Mouse (Mus musculus): ENCODE data around the gene Psrc1. TPM values are rescaled to one million over a fixed set of nuclear protein-coding genes. Genes with fewer than 3 reads are reported as not detected.

The Psrc1 gene
- total and polyA plus RNA-seq, 2 experiments from 2014 or later, result 6.5 to 10.5 TPM

DNA sequence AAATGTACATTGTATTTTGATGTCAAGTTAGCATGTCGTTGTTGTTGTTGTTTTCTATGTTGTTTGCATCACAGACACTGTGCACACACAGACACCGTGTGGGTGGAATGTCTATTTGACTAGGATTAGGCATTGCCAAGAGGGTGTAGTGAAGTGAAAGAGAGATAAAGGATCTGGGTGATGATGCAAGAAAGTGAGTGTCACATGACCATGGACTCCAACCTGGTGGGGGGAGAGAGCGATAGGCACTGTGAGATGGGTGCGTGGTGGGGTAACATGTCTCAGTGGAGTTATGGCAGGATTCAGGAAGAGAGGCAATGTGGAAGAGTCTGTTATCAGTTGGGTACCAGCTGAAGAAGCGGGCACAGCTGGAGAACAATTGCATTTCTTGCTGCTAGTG is 14.9 kb upstream of the Psrc1 start:
- Histone ChIP-seq H3K9me3 (ENCODE audit: low read length) (no peaks in the 10 kb centered on the region), H3K4me3 (ENCODE audit: low read depth, low read length) (no peak overlapping the region), H3K9ac (no peak overlapping the region), H3K4me2 (ENCODE audit: low read depth) (no peak overlapping the region), H3K4me1 (ENCODE audit: insufficient read depth) (no peaks in the 10 kb centered on the region), H3K27me3 (ENCODE audit: insufficient read depth, low read length) (no peaks in the 10 kb centered on the region), H3K36me3 (ENCODE audit: insufficient read depth) (no peaks in the 10 kb centered on the region), H3K27ac (ENCODE audit: low read depth, low read length) (no peak overlapping the region)
- TF ChIP-seq CTCF (IDR thresholded peaks at IDR 0.05; ENCODE audit: low read depth), result no peak
- ATAC-seq (no peak), DNase-seq (no peak)
- WGBS, result 73% methylated on average over 5 of the region's 5 CpGs

DNA sequence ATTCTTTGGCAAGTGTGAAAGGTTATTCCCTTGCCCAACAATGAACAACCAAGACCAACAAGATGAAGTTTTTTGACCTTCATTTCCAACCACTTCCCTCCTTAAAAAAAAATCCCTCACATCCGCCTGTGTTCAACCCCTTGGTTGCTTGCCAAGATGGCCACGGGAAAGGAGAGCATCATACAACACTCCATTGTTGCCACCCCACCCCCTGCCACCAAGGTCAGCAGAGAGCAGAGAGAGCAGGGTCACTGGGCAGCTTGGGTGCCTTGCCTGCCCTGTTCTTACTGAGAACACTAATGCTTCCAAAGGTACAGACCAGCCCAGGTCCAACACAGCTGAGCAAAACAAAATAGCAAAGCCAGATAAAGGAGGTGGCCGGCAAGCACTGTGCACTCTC is 11.4 kb upstream of the Psrc1 start:
- ATAC-seq, result no peak
- Histone ChIP-seq H3K4me3 (ENCODE audit: low read depth, low read length) (no peak overlapping the region), H3K4me2 (ENCODE audit: low read depth) (no peak overlapping the region), H3K9ac (no peak overlapping the region), H3K4me1 (ENCODE audit: insufficient read depth) (no peaks in the 10 kb centered on the region), H3K9me3 (ENCODE audit: low read length) (no peaks in the 10 kb centered on the region), H3K27ac (ENCODE audit: low read depth, low read length) (no peak overlapping the region), H3K27me3 (ENCODE audit: insufficient read depth, low read length) (no peaks in the 10 kb centered on the region), H3K36me3 (ENCODE audit: insufficient read depth) (no peaks in the 10 kb centered on the region)
- no peak for DNase-seq
- TF ChIP-seq CTCF (IDR thresholded peaks at IDR 0.05; ENCODE audit: low read depth), result no peak
- WGBS, result 51% methylated on average over 3 of the region's 3 CpGs

DNA sequence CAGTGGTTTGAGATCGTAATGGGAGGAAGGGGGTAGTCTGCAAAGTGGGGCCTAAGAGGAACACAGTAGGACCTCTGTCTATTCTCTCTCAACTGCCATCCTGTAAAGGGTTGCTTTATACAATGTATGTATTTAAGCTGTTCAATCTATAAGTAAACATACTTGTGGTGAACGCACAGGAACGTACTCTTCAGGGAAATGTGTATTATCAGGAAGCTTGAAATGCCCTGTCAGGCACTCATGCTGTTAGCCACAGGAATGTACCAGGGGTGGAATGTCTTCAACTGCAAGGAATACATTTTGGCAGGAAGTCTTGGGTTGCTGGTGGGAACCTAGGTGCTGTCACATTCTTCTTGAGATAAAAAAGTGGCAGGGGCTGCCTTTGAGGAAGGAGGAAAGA is 10.9 kb upstream of the Psrc1 start:
- no peak for ATAC-seq
- Histone ChIP-seq H3K27ac (ENCODE audit: low read depth, low read length) (no peak overlapping the region), H3K9me3 (ENCODE audit: low read length) (no peaks in the 10 kb centered on the region), H3K9ac (no peak overlapping the region), H3K4me3 (ENCODE audit: low read depth, low read length) (no peak overlapping the region), H3K36me3 (ENCODE audit: insufficient read depth) (no peaks in the 10 kb centered on the region), H3K4me2 (ENCODE audit: low read depth) (no peak overlapping the region), H3K27me3 (ENCODE audit: insufficient read depth, low read length) (no peaks in the 10 kb centered on the region), H3K4me1 (ENCODE audit: insufficient read depth) (no peaks in the 10 kb centered on the region)
- 88% methylated on average over 3 of the region's 3 CpGs for WGBS
- DNase-seq, result no peak
- no peak for TF ChIP-seq CTCF (IDR thresholded peaks at IDR 0.05; ENCODE audit: low read depth)

DNA sequence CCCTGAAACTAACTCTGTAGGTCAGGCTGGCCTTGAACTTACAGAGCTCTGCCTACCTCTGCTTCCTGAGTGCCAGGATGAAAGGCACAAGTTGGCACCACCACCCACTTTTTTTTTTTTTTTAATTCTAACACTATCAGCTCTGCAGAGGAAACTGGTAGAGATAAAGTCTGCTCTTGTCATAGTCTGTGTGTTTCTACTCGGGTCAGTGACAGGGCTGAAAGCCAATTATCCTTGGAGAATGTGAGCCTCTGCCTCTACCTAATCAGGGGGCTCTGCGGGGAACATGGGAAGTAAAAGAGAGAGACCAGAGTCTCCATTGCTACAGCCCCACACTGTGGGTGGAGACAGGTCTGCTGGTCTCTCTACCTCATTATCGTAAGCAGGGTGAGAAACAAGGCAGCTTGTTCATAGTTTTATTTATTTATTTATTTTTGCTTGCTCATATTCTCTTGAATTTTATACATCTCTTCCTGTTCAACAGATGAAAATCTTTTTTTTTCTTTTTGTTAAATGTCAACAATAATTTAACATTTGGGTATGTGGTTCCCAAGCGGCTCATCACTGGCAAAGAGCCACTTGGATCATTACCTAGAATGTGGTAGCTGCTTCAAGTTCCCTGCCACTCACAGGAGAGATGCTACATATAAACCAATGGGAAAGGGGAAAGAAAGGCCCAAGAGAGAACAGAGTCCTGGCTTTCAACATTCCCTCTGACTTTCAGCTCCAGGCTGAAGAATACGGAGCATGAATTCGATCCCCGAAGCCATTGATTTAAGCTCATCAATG is 4.6 kb upstream of the Psrc1 start:
- Histone ChIP-seq H3K9me3 (ENCODE audit: low read length) (no peaks in the 10 kb centered on the region), H3K36me3 (ENCODE audit: insufficient read depth) (no peaks in the 10 kb centered on the region), H3K4me2 (ENCODE audit: low read depth) (no peak overlapping the region), H3K4me1 (ENCODE audit: insufficient read depth) (peaks cover 2% of the 10 kb centered on the region; the same call in 1 of the 2 replicates), H3K27me3 (ENCODE audit: insufficient read depth, low read length) (no peaks in the 10 kb centered on the region), H3K27ac (ENCODE audit: low read depth, low read length) (no peak overlapping the region), H3K4me3 (ENCODE audit: low read depth, low read length) (no peak overlapping the region), H3K9ac (no peak overlapping the region)
- TF ChIP-seq CTCF (IDR thresholded peaks at IDR 0.05; ENCODE audit: low read depth), result no peak
- ATAC-seq (no peak), DNase-seq (peak; percentile 66)
- 61% methylated on average over 7 of the region's 7 CpGs for WGBS

DNA sequence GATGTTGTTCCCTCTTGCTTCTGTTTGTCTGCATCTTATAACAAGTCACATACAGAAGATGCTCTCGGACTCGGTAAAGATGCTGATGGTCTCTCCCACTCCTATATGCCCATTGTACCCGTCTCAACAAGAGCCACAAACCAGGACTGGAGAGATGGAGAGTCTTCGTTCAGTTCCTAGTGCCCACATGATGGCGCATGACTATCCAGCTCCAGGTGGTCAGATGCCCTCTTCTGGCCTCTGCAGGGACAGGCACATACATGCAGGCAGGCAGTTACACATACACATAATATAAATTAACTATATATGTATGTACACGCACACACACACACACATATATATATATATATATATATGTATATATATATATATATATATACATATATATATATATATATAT is 2.9 kb upstream of the Psrc1 start:
- H3K4me1 ChIP-seq (ENCODE audit: insufficient read depth), result peaks cover 4% of the 10 kb centered on the region; the same call in 1 of the 2 replicates
- no peak overlapping the region for H3K9ac ChIP-seq
- TF ChIP-seq CTCF (IDR thresholded peaks at IDR 0.05; ENCODE audit: low read depth), result peak; percentile 53
- 79% methylated on average over 6 of the region's 6 CpGs for WGBS
- no peak for DNase-seq
- H3K4me2 ChIP-seq (ENCODE audit: low read depth), result no peak overlapping the region
- H3K4me3 ChIP-seq (ENCODE audit: low read depth, low read length), result no peak overlapping the region
- H3K27ac ChIP-seq (ENCODE audit: low read depth, low read length), result no peak overlapping the region
- ATAC-seq, result no peak
- no peaks in the 10 kb centered on the region for H3K27me3 ChIP-seq (ENCODE audit: insufficient read depth, low read length)
- H3K9me3 ChIP-seq (ENCODE audit: low read length), result no peaks in the 10 kb centered on the region
- H3K36me3 ChIP-seq (ENCODE audit: insufficient read depth), result no peaks in the 10 kb centered on the region

DNA sequence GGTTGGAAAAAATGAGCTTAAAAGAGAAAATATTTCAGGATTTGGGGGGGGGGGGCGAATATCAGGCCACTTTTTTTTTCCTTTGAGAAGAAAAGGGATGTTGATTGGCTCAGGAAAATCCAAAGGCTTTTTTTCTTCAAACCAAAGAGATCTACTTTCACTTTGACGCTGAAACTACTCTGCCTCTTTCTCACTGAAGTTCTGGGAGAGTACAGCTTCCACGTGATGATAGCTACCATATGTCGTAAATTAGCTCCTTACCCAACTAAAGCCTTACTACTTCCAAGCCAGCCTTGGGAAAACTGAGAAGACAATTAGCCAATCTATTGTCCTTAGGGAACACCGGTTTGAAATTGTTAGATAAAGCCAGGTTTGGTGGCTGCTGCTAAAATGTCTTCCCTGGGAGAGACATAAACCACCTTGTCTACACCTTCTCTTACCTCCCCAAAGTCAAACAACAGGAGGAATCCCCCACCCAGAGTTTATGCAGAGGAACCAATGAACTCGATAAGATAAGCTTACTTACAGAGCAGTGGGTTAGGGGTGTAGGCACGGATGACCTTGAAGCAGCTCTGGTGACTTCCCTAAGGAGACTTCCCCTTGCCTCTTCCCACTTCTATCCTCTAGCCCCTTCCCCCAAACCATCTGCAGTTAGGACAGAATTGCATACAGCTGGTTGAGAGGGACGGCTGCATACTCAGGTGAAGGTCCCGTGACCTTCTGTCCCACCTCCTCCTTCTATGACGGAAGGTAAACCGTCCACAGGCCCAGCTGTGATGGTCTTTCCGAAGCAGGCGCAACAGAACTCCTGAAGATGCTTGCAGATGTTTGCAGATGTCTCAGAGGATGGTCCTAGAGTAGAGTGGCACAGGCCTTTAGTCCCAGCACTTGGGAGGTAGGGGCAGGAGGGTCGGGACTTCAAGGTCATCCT is 1.4 kb upstream of the Psrc1 start:
- no peak for TF ChIP-seq CTCF (IDR thresholded peaks at IDR 0.05; ENCODE audit: low read depth)
- H3K4me1 ChIP-seq (ENCODE audit: insufficient read depth), result peaks cover 4% of the 10 kb centered on the region; the same call in 1 of the 2 replicates
- 78% methylated on average over 14 of the region's 14 CpGs for WGBS
- no peaks in the 10 kb centered on the region for H3K27me3 ChIP-seq (ENCODE audit: insufficient read depth, low read length)
- no peaks in the 10 kb centered on the region for H3K36me3 ChIP-seq (ENCODE audit: insufficient read depth)
- no peak for DNase-seq
- no peak overlapping the region for H3K9ac ChIP-seq
- no peak overlapping the region for H3K4me3 ChIP-seq (ENCODE audit: low read depth, low read length)
- no peak overlapping the region for H3K4me2 ChIP-seq (ENCODE audit: low read depth)
- no peak for ATAC-seq
- no peak overlapping the region for H3K27ac ChIP-seq (ENCODE audit: low read depth, low read length)
- no peaks in the 10 kb centered on the region for H3K9me3 ChIP-seq (ENCODE audit: low read length)

DNA sequence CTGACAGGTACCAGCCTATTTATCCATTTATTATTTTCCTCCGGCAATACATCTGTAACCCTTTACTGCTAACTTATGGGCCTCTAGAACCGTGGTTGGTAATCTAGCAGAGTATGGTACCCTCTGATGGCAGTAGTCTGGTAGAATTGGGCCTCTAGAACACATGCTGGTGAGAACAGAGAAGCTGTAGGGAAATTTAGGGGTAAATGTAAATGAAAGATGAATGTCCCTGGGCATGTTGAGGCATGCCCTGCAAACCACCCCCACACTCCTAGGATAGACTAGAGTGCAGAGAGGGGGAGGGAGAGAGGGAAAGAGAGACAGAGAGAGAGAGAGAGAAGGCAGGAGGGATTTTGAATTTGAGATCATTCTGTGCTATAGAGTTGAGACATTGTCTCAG is 786 bp downstream of the Psrc1 start:
- Histone ChIP-seq H3K4me1 (ENCODE audit: insufficient read depth) (peaks cover 4% of the 10 kb centered on the region; the same call in 1 of the 2 replicates), H3K27ac (ENCODE audit: low read depth, low read length) (no peak overlapping the region), H3K36me3 (ENCODE audit: insufficient read depth) (no peaks in the 10 kb centered on the region), H3K4me3 (ENCODE audit: low read depth, low read length) (peak overlapping the region; percentile 47; the same call in 1 of the 2 replicates), H3K27me3 (ENCODE audit: insufficient read depth, low read length) (no peaks in the 10 kb centered on the region), H3K4me2 (ENCODE audit: low read depth) (peak overlapping the region; percentile 60), H3K9ac (no peak overlapping the region), H3K9me3 (ENCODE audit: low read length) (no peaks in the 10 kb centered on the region)
- DNase-seq (no peak), ATAC-seq (no peak)
- TF ChIP-seq CTCF (IDR thresholded peaks at IDR 0.05; ENCODE audit: low read depth), result no peak
- 37% methylated on average over 2 of the region's 2 CpGs for WGBS
